Mouse (Mus musculus) brain, embryonic 18.5 days (tissue): ENCODE results near the gene Gjb6.

Experiments
- DNase-seq: peaks from one replicate; pipeline ENCODE4 v3.0.0-alpha.2; 2012; ENCODE audit warnings: low read depth, low spot score

The Gjb6 gene

GRCm38 (mm10) chr14:57089107-57089506 lies 44.3 kb downstream of the Gjb6 start:
- no peak for DNase-seq

GRCm38 (mm10) chr14:57084180-57084668 lies 49.2 kb downstream of the Gjb6 start:
- no peak for DNase-seq

GRCm38 (mm10) chr14:57082863-57083262 lies 50.5 kb downstream of the Gjb6 start:
- DNase-seq: no peak

- no peak for DNase-seq
Observed at GRCm38 (mm10) chr14:57075537-57075936, 57.9 kb downstream of the Gjb6 start.
